Mouse (Mus musculus) heart, postnatal 0 days (tissue): ENCODE measurements around the gene Qpctl. TPM values are rescaled to one million over a fixed set of nuclear protein-coding genes. Genes with fewer than 3 reads are reported as not detected.
A peak's percentile ranks its signal among the peaks of the same experiment; 100 is the strongest.

ENCODE experiments used
- ATAC-seq: fragments of 200-750 bp; cut with Nextera tagmentation; 2 replicates; pipeline ENCODE4 v1.8.0; 2017; ENCODE audit warnings: low read depth, moderate number of reproducible peaks, moderate library complexity; ENCODE audit not compliant: insufficient read depth
- DNase-seq: peaks from one replicate; pipeline ENCODE4 v3.0.0-alpha.2; 2016; ENCODE audit warnings: low spot score
- H3K27ac ChIP-seq: fragments of 300-500 bp; sonication (generic); 2 replicates; pipeline ENCODE4 v1.5.1; 2014; ENCODE audit warnings: low read depth, mild to moderate bottlenecking
- H3K27me3 ChIP-seq: fragments of 300-500 bp; sonication (generic); 2 replicates; pipeline ENCODE4 v1.6.1; 2014; ENCODE audit warnings: low read length, mixed read lengths; ENCODE audit not compliant: control insufficient read depth, insufficient read depth
- H3K36me3 ChIP-seq: fragments of 300-500 bp; sonication (generic); replicated peaks from 2 replicates; pipeline ENCODE4 v1.6.1; 2014; ENCODE audit warnings: low read length, mixed read lengths; ENCODE audit not compliant: control insufficient read depth, insufficient read depth
- H3K4me1 ChIP-seq: fragments of 300-500 bp; sonication (generic); 2 replicates; pipeline ENCODE4 v1.6.1; 2014; ENCODE audit warnings: antibody characterized with exemption; ENCODE audit not compliant: control insufficient read depth, insufficient read depth
- H3K4me2 ChIP-seq: fragments of 300-500 bp; sonication (generic); 2 replicates; pipeline ENCODE4 v1.6.1; 2014; ENCODE audit warnings: low read depth, mild to moderate bottlenecking, low read length, moderate library complexity
- H3K4me3 ChIP-seq: fragments of 300-500 bp; sonication (generic); 2 replicates; pipeline ENCODE4 v1.5.1; 2014; ENCODE audit warnings: low read depth, low read length
- H3K9ac ChIP-seq: fragments of 300-500 bp; sonication (generic); replicated peaks from 2 replicates; pipeline ENCODE4 v1.6.1; 2014; ENCODE audit warnings: low read depth, low read length, mixed read lengths
- H3K9me3 ChIP-seq: fragments of 300-500 bp; sonication (generic); replicated peaks from 2 replicates; pipeline ENCODE4 v1.6.1; 2016; ENCODE audit warnings: low read length; ENCODE audit not compliant: control insufficient read depth
- CTCF ChIP-seq: IDR thresholded peaks from 2 replicates; pipeline ENCODE4 v1.5.1; 2016; ENCODE audit warnings: antibody characterized with exemption, control low read depth, low read depth
- EP300 ChIP-seq: IDR thresholded peaks from 2 replicates; pipeline ENCODE4 v1.6.1; 2016; ENCODE audit warnings: antibody characterized with exemption, low read depth
- whole genome bisulfite sequencing: fragments of 180-500 bp; shearing (Covaris S2); extraction: QIAGEN DNeasy Blood & Tissue Kit; methylation state at CpG from one replicate; pipeline ENCODE4 v1.1.7; 2014; 5-methylcytosine and 5-hydroxymethylcytosine counted together
- polyA plus RNA-seq: library from polyadenylated mRNA; unstranded; fragments of >200 nt; fragmentation: Nextera tagmentation; extraction: Ambion mirVana; gene quantifications from 2 replicates; pipeline ENCODE4 v1.2.1, GENCODE M21; 2015
- total RNA-seq: library from RNA; depleted of rRNA; stranded (reverse); fragments of >200 nt; gene quantifications from 2 replicates; pipeline ENCODE4 v1.2.3, GENCODE M21; 2014; ENCODE audit warnings: low replicate concordance

Gene Qpctl
- total and polyA plus RNA-seq, 2 experiments from 2014 or later = 4.4 to 7.9 TPM

- no peak for ATAC-seq
- Histone ChIP-seq H3K9me3 (no peaks in the 10 kb centered on the region), H3K4me2 (no peak overlapping the region), H3K4me3 (no peak overlapping the region), H3K4me1 (peaks cover 29% of the 10 kb centered on the region), H3K27ac (no peak overlapping the region), H3K36me3 (no peaks in the 10 kb centered on the region), H3K9ac (no peak overlapping the region), H3K27me3 (no peaks in the 10 kb centered on the region)
- DNase-seq = no peak
- 77% methylated on average over 7 of the region's 7 CpGs for WGBS
- TF ChIP-seq EP300 (no peak), CTCF (no peak)
Measured at GRCm38 (mm10) chr7:19098811-19099210, 50.3 kb downstream of the Qpctl start.

- ATAC-seq (no peak), DNase-seq (no peak)
- Histone ChIP-seq H3K27ac (no peak overlapping the region), H3K4me3 (no peak overlapping the region), H3K36me3 (no peaks in the 10 kb centered on the region), H3K9ac (no peak overlapping the region; the same call in 1 of the 2 replicates), H3K9me3 (no peaks in the 10 kb centered on the region), H3K27me3 (no peaks in the 10 kb centered on the region), H3K4me2 (peak overlapping the region; percentile 9; the same call in 1 of the 2 replicates), H3K4me1 (peaks cover 29% of the 10 kb centered on the region)
- TF ChIP-seq CTCF = no peak
Measured at GRCm38 (mm10) chr7:19097863-19098262, 51.2 kb downstream of the Qpctl start.

- H3K27ac ChIP-seq = no peak overlapping the region
- no peak overlapping the region for H3K4me3 ChIP-seq
- H3K9me3 ChIP-seq = no peaks in the 10 kb centered on the region
Measured at GRCm38 (mm10) chr7:19097217-19097616, 51.9 kb downstream of the Qpctl start.

GRCm38 (mm10) chr7:19096421-19096976 is 52.6 kb downstream of the Qpctl start:
- H3K9me3 ChIP-seq = no peaks in the 10 kb centered on the region
- H3K27me3 ChIP-seq = no peaks in the 10 kb centered on the region
- H3K4me2 ChIP-seq = peak overlapping the region; percentile 90
- H3K9ac ChIP-seq = peak overlapping the region; percentile 74; the same call in 1 of the 2 replicates
- peaks cover 13% of the 10 kb centered on the region; the same call in 1 of the 2 replicates for H3K36me3 ChIP-seq
- ATAC-seq (no peak), DNase-seq (no peak)
- H3K4me3 ChIP-seq = peak overlapping the region; percentile 63
- WGBS = 60% methylated on average over 5 of the region's 5 CpGs
- peak overlapping the region; percentile 93; the same call in 1 of the 2 replicates for H3K27ac ChIP-seq
- TF ChIP-seq EP300 (no peak), CTCF (no peak)
- peaks cover 29% of the 10 kb centered on the region for H3K4me1 ChIP-seq

More at GRCm38 (mm10) chr7:19097217-19097616, 51.9 kb downstream of the Qpctl start:
- H3K9ac ChIP-seq = no peak overlapping the region
- 27% methylated on average over 2 of the region's 2 CpGs for WGBS
- DNase-seq (no peak), ATAC-seq (no peak)
- peaks cover 29% of the 10 kb centered on the region for H3K4me1 ChIP-seq
- H3K36me3 ChIP-seq = peaks cover 6% of the 10 kb centered on the region; the same call in 1 of the 2 replicates
- no peak overlapping the region for H3K4me2 ChIP-seq
- no peaks in the 10 kb centered on the region for H3K27me3 ChIP-seq
- no peak for TF ChIP-seq EP300
- TF ChIP-seq CTCF = no peak

GRCm38 (mm10) chr7:19095751-19096110 is 53.4 kb downstream of the Qpctl start:
- Histone ChIP-seq H3K27ac (peak overlapping the region; percentile 93), H3K4me3 (peak overlapping the region; percentile 63), H3K27me3 (no peaks in the 10 kb centered on the region), H3K9me3 (no peaks in the 10 kb centered on the region), H3K4me1 (peaks cover 29% of the 10 kb centered on the region), H3K9ac (peak overlapping the region; percentile 74), H3K4me2 (peak overlapping the region; percentile 90), H3K36me3 (peaks cover 21% of the 10 kb centered on the region)
- DNase-seq (peak; percentile 77), ATAC-seq (no peak)
- TF ChIP-seq EP300 (no peak), CTCF (no peak)
- WGBS = 2% methylated on average over 19 of the region's 19 CpGs
